Mouse (Mus musculus) limb, embryonic 12.5 days (tissue): ENCODE results near the gene Antxr2. TPM values are rescaled to one million over a fixed set of nuclear protein-coding genes. Genes with fewer than 3 reads are reported as not detected.

Experiments
- ATAC-seq: fragments of 200-750 bp; cut with Nextera tagmentation; 2 replicates; pipeline ENCODE4 v1.8.0; 2017; ENCODE audit warnings: low read depth, moderate TSS enrichment; ENCODE audit not compliant: insufficient number of reproducible peaks, insufficient read depth, low FRiP score, low TSS enrichment
- H3K27ac ChIP-seq: fragments of 300-500 bp; sonication (generic); 2 replicates; pipeline ENCODE4 v1.5.1; 2016; ENCODE audit warnings: mild to moderate bottlenecking, moderate library complexity
- H3K27me3 ChIP-seq: fragments of 300-500 bp; sonication (generic); 2 replicates; pipeline ENCODE4 v1.6.1; 2016; ENCODE audit warnings: mild to moderate bottlenecking, moderate library complexity
- H3K36me3 ChIP-seq: fragments of 300-500 bp; sonication (generic); 2 replicates; pipeline ENCODE4 v1.6.1; 2016; ENCODE audit warnings: mild to moderate bottlenecking, moderate library complexity
- H3K4me1 ChIP-seq: fragments of 300-500 bp; sonication (generic); replicated peaks from 2 replicates; pipeline ENCODE4 v1.6.1; 2016
- H3K4me2 ChIP-seq: fragments of 300-500 bp; sonication (generic); 2 replicates; pipeline ENCODE4 v1.6.1; 2016; ENCODE audit warnings: mild to moderate bottlenecking, moderate library complexity
- H3K4me3 ChIP-seq: fragments of 300-500 bp; sonication (generic); replicated peaks from 2 replicates; pipeline ENCODE4 v1.5.1; 2016; ENCODE audit warnings: mild to moderate bottlenecking
- H3K9ac ChIP-seq: fragments of 300-500 bp; sonication (generic); replicated peaks from 2 replicates; pipeline ENCODE4 v1.6.1; 2016; ENCODE audit warnings: mild to moderate bottlenecking, moderate library complexity
- H3K9me3 ChIP-seq: fragments of 300-500 bp; sonication (generic); 2 replicates; pipeline ENCODE4 v1.6.1; 2016; ENCODE audit warnings: mild to moderate bottlenecking, moderate library complexity
- WGBS: fragments of 180-500 bp; shearing (Covaris S2); methylation state at CpG from one replicate; pipeline ENCODE4 v1.1.7; 2016; 5-methylcytosine and 5-hydroxymethylcytosine counted together
- polyA plus RNA-seq: library from polyadenylated mRNA; unstranded; fragments of >200 nt; fragmentation: Nextera tagmentation; extraction: Ambion mirVana; gene quantifications from 2 replicates; pipeline ENCODE4 v1.2.1, GENCODE M21; 2016

Gene Antxr2
- polyA plus RNA-seq, 1 experiment from 2014 or later: 28.9 TPM

GRCm38 (mm10) chr5:97906537-97907266 lies 124.1 kb downstream of the Antxr2 start:
- H3K4me1 ChIP-seq: peaks cover 6% of the 10 kb centered on the region; the same call in 1 of the 2 replicates
- no peaks in the 10 kb centered on the region for H3K27me3 ChIP-seq
- H3K36me3 ChIP-seq: no peaks in the 10 kb centered on the region
- no peak for ATAC-seq
- no peaks in the 10 kb centered on the region for H3K9me3 ChIP-seq
- H3K9ac ChIP-seq: no peak overlapping the region
- H3K27ac ChIP-seq: no peak overlapping the region
- H3K4me2 ChIP-seq: no peak overlapping the region
- WGBS: 60% methylated on average over 13 of the region's 13 CpGs
- no peak overlapping the region for H3K4me3 ChIP-seq

- H3K4me1 ChIP-seq: peaks cover 6% of the 10 kb centered on the region; the same call in 1 of the 2 replicates
- no peak overlapping the region for H3K4me2 ChIP-seq
- H3K27ac ChIP-seq: no peak overlapping the region
- WGBS: 81% methylated on average over 3 of the region's 3 CpGs
- H3K36me3 ChIP-seq: no peaks in the 10 kb centered on the region
- H3K4me3 ChIP-seq: no peak overlapping the region
- no peaks in the 10 kb centered on the region for H3K9me3 ChIP-seq
- no peak for ATAC-seq
- no peaks in the 10 kb centered on the region for H3K27me3 ChIP-seq
- no peak overlapping the region for H3K9ac ChIP-seq
These were observed 125.0 kb downstream of the Antxr2 start for GRCm38 (mm10) chr5:97905856-97906255.

- Histone ChIP-seq H3K27me3 (no peaks in the 10 kb centered on the region), H3K27ac (no peak overlapping the region), H3K4me1 (no peaks in the 10 kb centered on the region), H3K4me3 (no peak overlapping the region), H3K36me3 (no peaks in the 10 kb centered on the region), H3K9me3 (no peaks in the 10 kb centered on the region), H3K4me2 (no peak overlapping the region), H3K9ac (no peak overlapping the region)
- no peak for ATAC-seq
- WGBS: 77% methylated on average over 7 of the region's 7 CpGs
These were observed 129.7 kb downstream of the Antxr2 start for GRCm38 (mm10) chr5:97901096-97901495.

GRCm38 (mm10) chr5:97899321-97899720 lies 131.5 kb downstream of the Antxr2 start:
- Histone ChIP-seq H3K27me3 (no peaks in the 10 kb centered on the region), H3K4me3 (no peak overlapping the region), H3K9ac (no peak overlapping the region), H3K36me3 (no peaks in the 10 kb centered on the region), H3K9me3 (0 out of 2 replicates have a peak, but pooled peaks cover 3% of the 10 kb centered on the region), H3K4me2 (no peak overlapping the region), H3K4me1 (no peaks in the 10 kb centered on the region), H3K27ac (no peak overlapping the region)
- ATAC-seq: no peak
- 92% methylated on average over 5 of the region's 5 CpGs for WGBS

- Histone ChIP-seq H3K27me3 (no peaks in the 10 kb centered on the region), H3K4me1 (no peaks in the 10 kb centered on the region), H3K9ac (no peak overlapping the region), H3K36me3 (peaks cover 24% of the 10 kb centered on the region), H3K9me3 (no peaks in the 10 kb centered on the region), H3K4me3 (no peak overlapping the region), H3K4me2 (no peak overlapping the region), H3K27ac (no peak overlapping the region)
- ATAC-seq: no peak
- 91% methylated on average over 6 of the region's 6 CpGs for WGBS
These were observed 145.4 kb downstream of the Antxr2 start for GRCm38 (mm10) chr5:97885427-97885826.

GRCm38 (mm10) chr5:97884110-97884509 lies 146.7 kb downstream of the Antxr2 start:
- ATAC-seq: no peak
- WGBS: 76% methylated on average over 3 of the region's 3 CpGs

GRCm38 (mm10) chr5:97881421-97881820 lies 149.4 kb downstream of the Antxr2 start:
- Histone ChIP-seq H3K4me3 (no peak overlapping the region), H3K4me1 (no peaks in the 10 kb centered on the region), H3K27me3 (no peaks in the 10 kb centered on the region), H3K9me3 (no peaks in the 10 kb centered on the region), H3K4me2 (no peak overlapping the region), H3K36me3 (peaks cover 24% of the 10 kb centered on the region), H3K9ac (no peak overlapping the region), H3K27ac (no peak overlapping the region)
- 84% methylated on average over 2 of the region's 2 CpGs for WGBS
- ATAC-seq: no peak

More at GRCm38 (mm10) chr5:97884110-97884509, 146.7 kb downstream of the Antxr2 start:
- Histone ChIP-seq H3K36me3 (peaks cover 24% of the 10 kb centered on the region), H3K4me3 (no peak overlapping the region), H3K27ac (no peak overlapping the region), H3K4me1 (no peaks in the 10 kb centered on the region), H3K9me3 (no peaks in the 10 kb centered on the region), H3K4me2 (no peak overlapping the region), H3K9ac (no peak overlapping the region), H3K27me3 (no peaks in the 10 kb centered on the region)

GRCm38 (mm10) chr5:97880115-97880514 lies 150.7 kb downstream of the Antxr2 start:
- Histone ChIP-seq H3K4me2 (no peak overlapping the region), H3K4me1 (no peaks in the 10 kb centered on the region), H3K27me3 (no peaks in the 10 kb centered on the region), H3K36me3 (peaks cover 12% of the 10 kb centered on the region), H3K4me3 (no peak overlapping the region), H3K27ac (no peak overlapping the region), H3K9ac (no peak overlapping the region), H3K9me3 (no peaks in the 10 kb centered on the region)
- no peak for ATAC-seq
- 83% methylated on average over 8 of the region's 8 CpGs for WGBS

- 0 out of 2 replicates have a peak, but pooled peaks cover under 1% of the 10 kb centered on the region for H3K36me3 ChIP-seq
- ATAC-seq: no peak
- no peaks in the 10 kb centered on the region for H3K9me3 ChIP-seq
- H3K27me3 ChIP-seq: no peaks in the 10 kb centered on the region
- H3K4me3 ChIP-seq: no peak overlapping the region
- 70% methylated on average over 3 of the region's 3 CpGs for WGBS
- H3K4me1 ChIP-seq: no peaks in the 10 kb centered on the region
- H3K4me2 ChIP-seq: no peak overlapping the region
- H3K9ac ChIP-seq: no peak overlapping the region
- H3K27ac ChIP-seq: no peak overlapping the region
These were observed 152.0 kb downstream of the Antxr2 start for GRCm38 (mm10) chr5:97878871-97879270.

- H3K36me3 ChIP-seq: no peaks in the 10 kb centered on the region
- WGBS: 92% methylated on average over 1 of the region's 1 CpGs
- no peak overlapping the region for H3K9ac ChIP-seq
- no peaks in the 10 kb centered on the region for H3K9me3 ChIP-seq
- H3K27ac ChIP-seq: no peak overlapping the region
- H3K4me2 ChIP-seq: no peak overlapping the region
- ATAC-seq: no peak
- no peak overlapping the region for H3K4me3 ChIP-seq
- H3K4me1 ChIP-seq: no peaks in the 10 kb centered on the region
- no peaks in the 10 kb centered on the region for H3K27me3 ChIP-seq
These were observed 152.5 kb downstream of the Antxr2 start for GRCm38 (mm10) chr5:97878215-97878794.

- no peaks in the 10 kb centered on the region for H3K4me1 ChIP-seq
- 90% methylated on average over 2 of the region's 2 CpGs for WGBS
- H3K27me3 ChIP-seq: no peaks in the 10 kb centered on the region
- H3K4me3 ChIP-seq: no peak overlapping the region
- ATAC-seq: no peak
- no peaks in the 10 kb centered on the region for H3K36me3 ChIP-seq
- H3K4me2 ChIP-seq: no peak overlapping the region
- H3K27ac ChIP-seq: no peak overlapping the region
- no peaks in the 10 kb centered on the region for H3K9me3 ChIP-seq
- H3K9ac ChIP-seq: no peak overlapping the region
These were observed 153.9 kb downstream of the Antxr2 start for GRCm38 (mm10) chr5:97876895-97877294.
